Mouse (Mus musculus) spleen, postnatal 14 days (tissue): Measurements from ENCODE around the gene Treh.
A peak's percentile ranks its signal among the peaks of the same experiment; 100 is the strongest.

ENCODE experiments used
- DNase-seq, 2 experiments: peaks; one replicate each; pipeline ENCODE4 v3.0.0; 2021 to 2022; ENCODE audit warnings: low spot score in 2 of 2

Gene Treh

DNA sequence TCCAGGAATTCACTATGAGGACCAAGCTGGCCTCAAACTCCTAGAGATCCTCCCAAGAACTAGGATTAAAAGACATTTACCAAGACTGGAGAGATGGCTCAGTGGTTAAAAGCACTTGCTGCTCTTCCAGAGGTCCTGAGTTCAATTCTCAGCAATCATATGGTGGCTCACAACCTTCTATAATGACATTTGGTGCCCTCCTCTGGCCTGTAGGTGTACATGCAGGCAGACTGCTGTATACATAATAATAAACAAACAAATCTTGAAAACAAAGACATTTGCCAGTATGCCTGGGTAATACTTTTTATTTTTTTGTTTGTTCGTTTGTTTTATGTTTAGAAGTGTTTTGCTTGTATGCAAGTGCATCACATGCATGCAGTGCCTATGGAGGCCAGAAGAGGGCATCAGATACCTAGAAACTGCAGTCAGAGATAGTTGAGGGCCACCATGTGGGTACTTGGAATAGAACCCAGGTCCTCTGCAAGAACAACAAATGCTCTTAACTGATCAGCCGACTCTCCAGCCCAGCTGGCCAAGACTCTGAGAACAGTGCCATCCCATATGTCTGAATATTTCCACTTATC, 5.3 kb downstream of the Treh start:
- DNase-seq, result no peak

DNA sequence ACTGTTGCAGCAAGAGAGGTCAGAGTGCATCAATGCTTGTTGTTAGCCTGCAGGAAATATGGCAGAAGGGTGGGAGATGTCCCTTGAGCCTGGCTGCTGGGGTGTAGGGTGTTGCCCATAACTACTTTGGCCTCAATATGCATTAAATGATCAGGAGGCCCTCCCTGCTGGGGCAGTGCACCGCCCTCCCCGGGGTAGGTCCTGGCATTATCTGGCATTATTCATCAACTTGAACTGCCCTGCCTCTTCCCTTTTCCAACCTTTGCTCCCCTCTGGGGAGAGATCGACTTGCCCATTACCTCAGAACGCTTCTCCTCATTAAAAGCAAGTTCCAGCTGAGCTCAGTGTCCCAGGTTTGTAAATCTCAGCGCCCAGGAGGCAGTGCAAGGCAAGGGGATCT, 6.5 kb downstream of the Treh start:
- no peak for DNase-seq

DNA sequence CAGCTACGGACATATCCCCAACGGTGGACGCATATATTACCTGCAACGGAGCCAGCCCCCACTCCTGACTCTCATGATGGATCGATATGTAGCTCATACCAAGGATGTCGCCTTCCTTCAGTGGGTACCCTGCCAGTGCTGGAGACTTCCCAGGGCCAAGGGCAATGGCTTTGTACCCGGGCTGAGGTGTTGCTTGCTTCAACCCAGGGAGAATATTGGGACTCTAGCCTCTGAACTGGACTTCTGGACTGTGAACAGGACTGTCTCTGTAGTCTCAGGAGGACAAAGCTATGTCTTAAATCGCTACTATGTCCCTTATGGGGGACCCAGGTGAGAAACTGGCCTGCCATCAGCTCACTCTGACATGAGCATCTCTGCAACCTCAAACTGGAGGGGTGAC, 10.0 kb downstream of the Treh start:
- DNase-seq, result no peak

DNA sequence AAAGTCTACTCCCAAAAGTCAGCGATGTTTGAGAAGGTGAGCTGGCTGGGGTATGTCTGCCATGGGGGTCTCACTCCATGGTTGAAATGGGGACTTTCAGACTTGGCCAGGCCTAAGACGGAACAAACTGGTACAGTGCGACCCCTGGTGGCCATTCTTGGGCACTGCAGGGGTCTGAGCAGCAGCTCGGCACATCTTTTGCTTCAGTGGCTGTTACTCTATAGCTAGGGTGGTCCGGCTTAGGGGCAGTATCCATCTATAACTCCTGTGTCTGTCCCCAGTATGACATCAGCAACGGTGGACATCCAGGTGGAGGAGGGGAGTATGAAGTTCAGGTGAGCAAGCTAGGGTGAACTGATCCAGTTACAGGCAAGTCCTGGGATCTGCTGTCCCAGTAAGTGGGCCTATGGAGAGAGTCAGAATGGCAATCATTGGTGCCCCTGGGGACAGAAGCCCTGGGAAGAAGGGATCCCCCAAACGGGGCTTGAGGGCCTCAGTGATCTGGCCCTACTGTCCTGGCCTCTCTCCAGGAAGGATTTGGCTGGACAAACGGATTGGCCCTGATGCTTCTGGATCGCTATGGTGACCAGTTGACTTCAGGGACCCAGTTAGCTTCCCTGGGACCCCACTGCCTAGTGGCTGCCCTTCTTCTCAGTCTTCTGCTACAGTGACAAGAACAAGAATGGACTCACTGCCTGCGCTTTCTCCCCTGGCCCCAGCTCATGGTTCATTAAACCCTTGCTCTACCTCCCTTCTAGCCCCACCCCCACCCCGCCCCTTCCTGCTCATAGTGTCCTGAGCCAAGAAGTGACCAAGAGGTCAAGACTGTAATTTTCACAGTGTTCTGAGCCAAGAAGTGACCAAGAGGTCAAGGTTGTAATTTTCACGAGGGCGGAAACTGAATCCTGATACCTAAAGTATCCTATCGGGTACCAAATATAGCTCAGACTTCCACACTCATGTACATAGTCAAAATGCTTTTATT, 12.6 kb downstream of the Treh start:
- DNase-seq, result peak; percentile 31 to 72

DNA sequence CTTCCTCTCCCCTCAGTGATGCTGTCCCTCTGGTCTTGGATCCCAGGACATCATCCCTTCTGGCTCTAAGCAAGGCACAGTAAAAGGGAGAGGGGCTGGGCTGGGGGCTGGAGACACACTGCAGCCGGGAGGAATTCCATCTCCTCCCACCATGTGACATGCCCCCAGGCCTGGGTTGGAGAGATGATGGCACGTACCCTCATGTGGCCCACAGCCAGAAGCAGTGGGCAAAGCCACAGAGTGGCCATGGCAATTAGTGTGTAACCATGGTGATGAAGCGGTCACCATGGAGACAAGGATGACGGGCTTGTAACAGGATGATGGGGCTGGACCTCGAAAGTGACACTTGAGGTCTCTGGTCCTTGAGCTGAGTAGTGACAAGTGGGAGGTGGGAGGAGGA, 13.6 kb downstream of the Treh start:
- no peak for DNase-seq

DNA sequence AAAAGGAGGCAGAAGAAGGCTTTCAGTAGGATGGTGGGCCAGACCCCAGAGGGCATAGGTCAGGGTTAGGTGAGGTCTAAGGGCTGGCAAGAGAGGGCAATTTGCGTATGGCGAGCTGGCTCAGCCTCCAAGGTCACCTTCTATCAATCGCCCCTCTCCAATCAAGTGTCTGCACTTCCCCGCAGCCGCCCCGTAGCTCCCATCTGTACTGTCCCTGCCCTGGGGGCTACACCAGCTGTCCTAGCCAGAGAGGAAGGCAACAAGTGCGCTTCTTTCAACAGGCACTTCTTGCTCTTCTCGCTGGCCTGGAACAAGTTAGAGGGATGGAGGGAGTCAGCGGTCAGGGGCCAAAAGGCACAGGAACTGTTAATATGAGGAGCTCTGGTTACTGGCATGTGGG, 15.0 kb downstream of the Treh start:
- no peak for DNase-seq

DNA sequence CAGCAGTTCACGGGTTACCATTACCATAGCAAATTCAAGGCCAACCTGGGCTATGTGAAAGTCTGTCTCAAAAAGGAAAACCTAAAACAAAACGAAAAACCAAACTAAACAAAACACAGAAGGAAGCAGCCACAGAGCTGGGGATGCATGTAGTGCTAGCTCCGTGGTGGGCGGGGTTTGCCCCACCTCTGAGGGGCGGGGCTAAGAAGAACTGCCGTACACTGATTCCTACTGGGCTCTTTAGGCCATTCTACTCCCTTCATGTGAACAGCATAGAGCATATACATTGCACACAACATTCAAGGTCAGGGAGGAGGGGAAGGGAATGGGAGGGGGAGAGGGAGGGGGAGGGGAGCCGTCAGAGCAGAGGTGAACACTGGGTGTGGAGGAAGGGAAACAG, 17.6 kb downstream of the Treh start:
- no peak for DNase-seq

DNA sequence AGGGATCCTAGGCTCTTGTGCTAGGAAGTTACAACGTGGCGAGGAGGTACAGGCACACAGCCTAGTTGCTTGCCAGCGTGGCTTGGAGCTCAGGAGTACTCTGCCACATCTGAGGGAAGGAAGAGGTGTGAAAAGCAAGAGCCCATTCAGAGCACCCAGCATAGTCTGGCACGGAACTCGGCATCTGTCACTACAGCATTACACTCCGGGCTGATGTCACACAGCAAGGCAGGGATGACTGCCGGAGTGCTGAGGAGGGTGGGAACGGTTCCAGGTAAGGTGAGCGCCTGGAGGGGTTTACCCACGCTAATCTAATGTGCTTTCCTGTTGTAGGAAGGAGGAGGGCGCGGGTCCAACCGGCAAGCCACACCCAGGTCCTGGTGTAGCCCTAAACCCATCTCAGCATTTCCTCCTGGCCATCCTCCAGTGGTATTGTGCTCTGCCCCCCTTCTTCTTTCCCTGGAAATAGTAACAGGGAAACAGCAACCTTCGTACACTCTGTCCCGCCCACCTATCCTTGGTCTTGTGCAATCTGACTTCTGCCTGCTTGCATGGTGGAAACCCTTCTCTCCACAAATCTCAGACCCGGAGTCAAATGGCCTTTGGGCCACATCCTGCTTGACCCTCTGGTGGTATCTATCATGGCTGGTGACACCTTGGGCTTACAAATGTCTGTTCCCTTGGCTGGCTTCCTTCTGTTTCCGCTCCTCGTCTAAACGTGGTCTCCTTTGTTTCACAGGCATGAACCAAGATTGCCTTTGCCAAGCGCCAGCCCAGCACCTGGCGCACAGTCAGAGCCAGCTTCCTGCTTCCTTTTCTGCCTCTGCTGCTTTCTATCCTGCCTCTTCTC, 18.9 kb downstream of the Treh start:
- DNase-seq, result no peak

DNA sequence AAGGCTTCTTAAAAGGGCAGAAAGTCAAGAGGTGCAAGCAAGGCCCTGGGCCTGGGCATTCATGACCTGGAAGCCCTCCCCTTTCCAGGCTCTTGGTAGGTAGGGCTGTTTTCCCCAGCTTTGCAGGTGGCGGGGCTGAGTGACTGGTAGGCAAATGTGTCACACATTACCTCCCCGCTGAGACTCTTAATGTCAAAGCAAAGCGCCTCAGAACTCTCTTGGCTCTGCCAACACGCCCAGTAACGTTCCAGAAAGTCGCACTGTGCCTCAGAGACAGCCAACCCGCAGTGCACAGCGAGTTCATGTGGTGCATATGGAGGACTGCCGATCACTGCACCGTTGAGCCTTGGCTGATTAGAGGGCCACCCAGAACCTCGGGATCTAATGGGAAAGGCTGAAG, 20.0 kb downstream of the Treh start:
- no peak for DNase-seq

DNA sequence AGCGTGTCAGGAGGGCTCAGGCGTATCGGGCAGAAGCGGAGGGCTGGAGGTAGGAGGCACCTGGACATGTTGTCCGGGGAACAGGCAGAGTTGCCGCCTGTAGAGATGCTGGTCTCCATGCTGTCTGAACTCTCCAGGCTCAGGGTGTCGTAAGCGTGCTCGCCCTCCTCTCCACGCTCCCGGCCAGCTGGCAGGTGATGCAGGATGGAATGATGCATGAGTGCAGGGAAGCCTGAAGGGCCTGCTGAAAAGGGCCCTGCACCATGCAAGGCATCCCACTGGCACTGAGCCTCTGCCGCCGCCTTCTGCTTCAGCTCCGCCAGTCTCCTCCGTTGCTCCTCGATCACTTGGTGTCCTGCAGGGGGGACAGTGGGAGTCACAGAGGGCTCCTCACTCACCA, 24.8 kb downstream of the Treh start:
- DNase-seq, result no peak

DNA sequence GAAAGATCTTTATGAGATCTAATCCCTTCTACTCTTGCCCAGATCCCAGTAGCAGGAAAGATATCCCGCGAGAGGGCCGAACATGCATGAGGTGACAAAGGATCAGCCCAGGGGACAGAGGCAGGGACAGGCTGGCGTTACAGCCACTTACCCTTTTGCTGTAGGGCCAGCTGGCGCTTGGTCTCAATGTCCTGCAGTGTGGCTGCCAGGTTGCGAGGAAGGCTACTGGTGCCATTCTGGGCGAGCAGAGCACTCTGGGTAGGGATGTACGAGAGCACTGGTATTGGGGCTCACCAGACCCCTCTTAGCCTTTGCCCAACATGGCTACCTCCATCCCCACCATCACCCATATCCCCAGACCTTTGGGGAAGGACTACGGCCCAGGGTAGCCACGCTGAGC, 26.2 kb downstream of the Treh start:
- DNase-seq, result no peak

DNA sequence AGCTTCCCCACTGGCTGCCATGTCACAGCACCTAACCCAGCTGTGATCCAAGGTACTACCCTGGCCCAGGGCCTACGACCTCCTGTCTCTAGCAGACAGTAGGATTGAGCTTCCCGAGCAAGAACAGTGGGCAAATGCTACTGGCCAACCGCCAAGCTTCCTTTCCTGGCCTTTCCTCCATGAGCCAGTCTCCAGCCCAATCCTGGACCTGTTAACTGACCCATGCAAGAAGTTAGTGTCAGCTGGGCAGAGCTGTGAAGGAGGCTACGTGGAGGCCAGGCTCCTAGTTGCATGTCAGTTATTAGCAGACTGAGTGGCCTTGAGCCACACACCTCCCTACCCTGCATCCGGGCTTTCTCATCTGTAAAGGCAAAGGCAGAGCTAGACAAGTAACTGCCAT, 26.7 kb downstream of the Treh start:
- no peak for DNase-seq

DNA sequence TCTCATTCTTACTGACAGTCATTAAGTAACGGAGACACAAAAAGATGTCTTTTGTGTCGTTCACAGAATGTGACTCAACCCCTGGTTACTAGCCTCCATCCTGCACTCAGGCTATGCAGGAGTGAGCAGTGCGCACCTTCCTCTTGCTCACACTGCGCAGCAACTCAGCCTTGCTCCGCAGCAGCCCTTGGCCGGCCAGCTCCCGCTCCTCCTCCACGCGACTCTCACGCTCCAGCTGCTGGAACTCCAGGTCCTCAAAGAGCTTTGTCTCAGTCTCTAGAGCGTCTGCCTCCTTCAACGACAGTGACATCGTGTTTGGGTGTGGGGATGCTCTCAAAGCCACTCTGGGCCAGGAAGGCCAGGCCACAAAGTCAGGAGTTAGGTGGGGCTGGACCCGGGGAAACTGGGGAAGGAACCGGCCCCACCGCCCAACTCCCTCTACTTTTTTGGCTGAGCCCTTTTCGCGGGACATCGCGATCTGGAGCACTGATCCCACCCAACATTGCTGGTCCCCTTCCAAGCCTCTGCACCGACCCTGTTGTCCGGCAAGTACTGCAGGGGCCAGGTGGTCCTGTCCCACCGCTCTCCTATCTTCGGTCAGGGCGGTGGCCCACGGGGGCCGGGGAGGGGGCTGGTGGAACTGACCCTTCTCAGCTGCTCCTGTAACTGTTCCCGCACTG, 34.9 kb downstream of the Treh start:
- DNase-seq, result no peak

DNA sequence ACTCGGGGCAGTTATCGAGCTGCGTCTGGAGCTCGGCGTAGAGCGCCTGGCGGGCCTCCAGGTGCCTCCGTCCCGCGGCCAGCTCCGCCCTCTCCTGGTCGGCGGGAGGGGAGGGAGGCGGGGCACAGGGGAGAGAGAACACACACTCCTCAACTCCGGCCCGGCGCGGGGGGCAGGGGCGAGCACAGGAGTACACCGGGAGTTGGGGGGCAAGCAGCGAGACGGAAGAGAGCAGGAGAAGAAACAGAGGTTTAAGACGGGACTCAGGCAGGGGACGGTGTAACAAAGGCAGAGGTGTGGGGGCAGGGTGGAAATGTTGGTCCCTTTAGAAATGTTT, 35.4 kb downstream of the Treh start:
- peak in 1 of 2 experiments; percentile 35 for DNase-seq

DNA sequence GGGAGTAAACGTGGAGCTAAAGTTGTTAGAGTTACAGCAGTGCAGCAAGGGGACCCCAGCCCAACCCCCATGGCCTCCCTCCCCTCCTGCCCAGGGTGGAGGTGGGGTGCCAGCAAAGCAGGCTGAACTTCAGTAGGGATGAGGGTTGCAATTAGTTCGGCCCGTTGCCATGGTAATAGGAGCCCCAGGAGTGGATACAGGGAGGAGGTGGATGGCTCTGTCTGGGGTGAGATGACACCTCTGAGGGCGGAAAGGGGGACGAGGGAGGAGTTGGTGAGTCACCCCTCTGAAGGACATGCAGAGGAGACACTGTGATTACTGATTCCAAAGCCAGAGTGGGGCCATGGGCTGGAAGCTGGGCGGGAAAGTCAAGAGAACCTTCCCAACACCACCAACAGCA, 35.9 kb downstream of the Treh start:
- DNase-seq, result no peak

DNA sequence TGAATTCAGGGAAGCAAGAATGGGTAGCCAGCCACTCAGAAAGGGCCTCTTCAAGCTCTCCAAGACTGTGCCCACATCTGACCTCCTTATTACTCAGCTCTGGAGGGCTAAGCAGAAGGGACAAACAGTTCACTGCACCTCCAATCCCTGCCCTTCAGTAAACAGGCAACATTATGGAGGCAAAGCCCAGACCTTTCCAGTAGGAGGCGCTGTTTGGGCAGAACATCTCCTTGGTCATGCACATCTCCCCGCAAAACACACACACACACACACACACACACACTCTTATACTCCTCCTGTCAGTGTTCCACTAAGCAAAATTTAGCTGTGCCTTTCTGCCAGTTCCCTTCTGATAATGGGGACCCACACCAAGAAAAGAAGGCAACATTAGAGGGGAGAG, 36.6 kb downstream of the Treh start:
- peak in 1 of 2 experiments; percentile 18 for DNase-seq

DNA sequence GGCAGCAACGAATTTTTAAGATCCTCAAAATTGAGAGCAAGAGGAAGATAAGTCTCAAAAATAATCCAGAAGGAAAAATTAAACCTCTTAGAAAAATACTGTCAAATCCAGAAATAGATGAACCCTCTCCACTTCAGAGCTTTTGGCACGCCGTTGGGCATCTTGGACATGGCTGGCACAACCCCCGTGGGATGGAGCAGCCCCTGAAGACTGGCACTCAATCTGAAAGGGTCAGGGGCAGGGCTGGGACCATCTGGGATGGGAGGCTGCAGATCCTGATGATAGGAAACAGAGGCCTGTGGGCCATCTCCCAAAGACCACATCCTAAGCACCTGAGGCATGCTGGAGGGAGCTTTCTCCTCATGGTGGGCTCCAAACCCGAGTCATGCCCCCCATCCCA, 37.2 kb downstream of the Treh start:
- DNase-seq, result no peak

DNA sequence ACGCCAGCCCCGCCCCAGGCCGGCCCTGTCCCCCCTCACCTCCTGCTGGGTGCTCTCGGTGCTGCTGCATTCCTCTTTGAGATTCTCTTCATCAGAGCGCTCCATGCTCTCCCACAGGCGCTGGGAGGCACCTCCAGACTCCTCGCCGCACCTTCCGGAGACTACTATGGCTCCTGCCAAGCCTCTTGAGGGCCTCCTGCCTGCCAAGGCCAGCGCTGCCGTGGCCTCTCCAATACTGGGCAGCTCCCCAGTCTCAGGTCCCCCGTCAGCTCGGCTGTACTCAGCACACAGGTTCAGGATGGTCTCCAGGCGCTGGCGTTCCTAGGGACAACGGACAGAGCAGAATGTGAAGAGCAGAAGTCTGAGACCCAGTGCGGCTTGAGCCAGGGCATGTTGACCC, 38.6 kb downstream of the Treh start:
- no peak for DNase-seq

DNA sequence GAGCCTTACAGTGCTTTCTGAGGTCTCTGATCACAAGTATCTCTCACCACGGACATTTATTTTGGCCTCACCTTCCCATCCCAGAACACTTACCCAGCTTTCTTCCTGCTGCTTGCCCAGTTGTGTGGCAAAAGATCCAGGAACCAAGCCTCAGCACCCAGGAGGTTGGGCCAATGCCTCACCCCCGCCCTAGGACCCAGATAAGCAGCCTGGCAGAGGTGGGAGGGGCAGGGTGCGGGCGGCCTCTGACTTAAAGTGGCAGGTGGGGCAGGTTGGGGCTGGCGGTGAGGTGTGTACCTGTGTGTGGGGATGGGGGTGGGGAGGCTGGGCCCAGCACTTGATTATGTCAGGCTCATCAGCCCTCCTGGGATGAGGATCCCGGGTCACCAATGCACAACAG, 40.0 kb downstream of the Treh start:
- no peak for DNase-seq

DNA sequence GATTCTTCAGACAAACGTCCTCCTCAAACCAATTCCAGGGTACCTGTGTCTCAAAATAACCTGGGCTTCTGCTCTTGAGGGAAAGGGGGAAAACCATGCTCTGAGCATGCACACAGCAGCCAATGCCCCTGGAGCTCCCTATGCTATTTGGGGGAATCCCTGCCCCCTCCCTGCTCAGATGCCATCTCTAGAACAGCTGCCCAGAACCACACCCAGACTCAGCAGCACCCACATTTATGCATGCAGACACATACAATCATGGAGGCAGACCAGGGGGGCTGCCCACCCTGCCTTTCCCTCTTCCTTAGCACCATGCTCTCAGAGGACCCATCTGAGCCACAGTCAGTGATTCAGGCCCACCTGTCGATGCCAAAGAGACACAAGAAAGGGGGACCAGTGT, 40.5 kb downstream of the Treh start:
- DNase-seq, result no peak

DNA sequence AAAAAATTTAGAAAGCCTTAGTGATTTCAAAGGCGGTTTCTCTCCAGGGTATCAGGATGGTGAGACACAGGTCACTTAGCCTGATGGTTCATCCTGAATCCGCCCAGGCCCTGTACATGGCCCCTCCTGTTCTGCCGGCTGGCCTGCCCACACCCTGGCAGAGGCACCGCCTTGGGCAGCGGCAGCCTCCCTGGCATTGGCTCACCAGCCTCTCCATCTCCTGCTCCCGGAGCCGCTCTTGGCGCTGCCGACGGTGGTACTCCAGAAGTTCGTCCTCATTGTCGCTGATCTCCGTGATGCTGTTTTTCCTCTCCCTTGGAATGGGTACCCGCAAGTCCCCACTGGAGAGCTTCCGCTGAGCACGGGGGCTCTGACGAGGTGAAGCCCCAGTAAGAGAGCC, 42.1 kb downstream of the Treh start:
- DNase-seq, result no peak

DNA sequence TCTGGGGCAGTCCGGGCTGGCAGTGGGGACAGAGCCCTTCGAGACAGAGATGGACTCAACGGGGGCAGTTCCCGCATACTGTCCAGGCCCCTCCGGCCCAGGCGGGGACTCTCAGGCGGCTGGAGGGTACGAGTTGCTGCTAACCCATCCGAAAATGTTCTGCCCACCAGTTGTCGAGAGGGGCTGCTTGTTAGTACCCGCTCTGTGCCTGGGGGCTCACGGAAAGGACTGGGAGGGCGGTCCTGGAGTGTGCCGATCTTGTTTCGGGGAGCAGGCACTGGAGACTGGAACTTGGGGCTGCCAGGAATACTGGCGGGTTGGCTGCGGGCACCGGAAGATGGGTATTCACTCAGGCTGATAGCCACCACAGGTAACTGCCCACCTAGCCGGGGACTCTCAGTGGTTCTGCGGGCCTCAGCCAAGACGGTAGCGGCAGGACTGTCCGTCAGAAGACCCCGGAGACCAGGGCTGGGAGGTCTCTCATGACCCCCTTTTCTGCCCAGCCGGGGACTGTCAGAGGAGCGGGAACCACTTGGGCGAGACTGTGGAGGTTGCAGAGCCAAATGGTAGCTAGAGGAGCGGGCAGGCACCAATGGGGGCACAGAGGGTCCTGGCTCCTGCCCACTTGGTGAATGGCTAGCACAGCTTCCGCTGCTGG, 42.8 kb downstream of the Treh start:
- DNase-seq, result no peak
